Mouse (Mus musculus): ENCODE results near the gene Egfem1. TPM values are rescaled to one million over a fixed set of nuclear protein-coding genes. Genes with fewer than 3 reads are reported as not detected.

The Egfem1 gene
- polyA plus RNA-seq, 1 experiment: not detected

- TF ChIP-seq MAX (IDR thresholded peaks at IDR 0.05): no peak
- TF ChIP-seq MYOG (IDR thresholded peaks at IDR 0.05; ENCODE audit: control insufficient read depth, extremely low read depth, insufficient read length): no peak
- TF ChIP-seq CTCF (IDR thresholded peaks at IDR 0.05; ENCODE audit: control insufficient read depth, insufficient read depth, insufficient read length): no peak
- no peak for TF ChIP-seq FOSL1 (IDR thresholded peaks at IDR 0.05; ENCODE audit: insufficient read depth, low read length, poor library complexity, severe bottlenecking)
- TF ChIP-seq MYOD1 (IDR thresholded peaks at IDR 0.05; ENCODE audit: control insufficient read depth, insufficient read length, low read depth): no peak
- no peak for TF ChIP-seq USF1 (IDR thresholded peaks at IDR 0.05; ENCODE audit: low read depth)
- TF ChIP-seq CEBPB (IDR thresholded peaks at IDR 0.05; ENCODE audit: low read depth): no peak
- Histone ChIP-seq H3K79me2 (ENCODE audit: control insufficient read depth, insufficient read depth) (no peaks in the 10 kb centered on the region), H3K27me3 (ENCODE audit: control insufficient read depth, insufficient read depth, insufficient read length) (no peaks in the 10 kb centered on the region)
Measured at GRCm38 (mm10) chr3:29110321-29110720, 28.5 kb downstream of the Egfem1 start.

GRCm38 (mm10) chr3:29114517-29114916, 32.7 kb downstream of the Egfem1 start:
- Histone ChIP-seq H3K79me3 (ENCODE audit: low read depth) (no peaks in the 10 kb centered on the region), H3K27me3 (ENCODE audit: control insufficient read depth, insufficient read depth, insufficient read length) (no peaks in the 10 kb centered on the region), H3K79me2 (ENCODE audit: control insufficient read depth, insufficient read depth) (no peaks in the 10 kb centered on the region), H3K36me3 (ENCODE audit: control insufficient read depth, insufficient read depth) (no peaks in the 10 kb centered on the region), H3K4me3 (ENCODE audit: insufficient read depth, poor library complexity, severe bottlenecking) (no peak overlapping the region), H3ac (ENCODE audit: control insufficient read depth, insufficient read length, low read depth) (no peak overlapping the region)
- no peak for TF ChIP-seq CTCF (IDR thresholded peaks at IDR 0.05; ENCODE audit: control insufficient read depth, insufficient read depth, insufficient read length)
- no peak for TF ChIP-seq MYOG (IDR thresholded peaks at IDR 0.05; ENCODE audit: control insufficient read depth, extremely low read depth, insufficient read length)
- no peak for TF ChIP-seq MAX (IDR thresholded peaks at IDR 0.05)
- TF ChIP-seq USF1 (IDR thresholded peaks at IDR 0.05; ENCODE audit: low read depth): no peak
- no peak for TF ChIP-seq MYOD1 (IDR thresholded peaks at IDR 0.05; ENCODE audit: control insufficient read depth, insufficient read length, low read depth)
- no peak for TF ChIP-seq FOSL1 (IDR thresholded peaks at IDR 0.05; ENCODE audit: insufficient read depth, low read length, poor library complexity, severe bottlenecking)
- TF ChIP-seq CEBPB (IDR thresholded peaks at IDR 0.05; ENCODE audit: low read depth): no peak

More at GRCm38 (mm10) chr3:29110321-29110720, 28.5 kb downstream of the Egfem1 start:
- Histone ChIP-seq H3K36me3 (ENCODE audit: control insufficient read depth, insufficient read depth) (no peaks in the 10 kb centered on the region), H3K4me3 (ENCODE audit: insufficient read depth, poor library complexity, severe bottlenecking) (no peak overlapping the region), H3ac (ENCODE audit: control insufficient read depth, insufficient read length, low read depth) (no peak overlapping the region), H3K79me3 (ENCODE audit: low read depth) (no peaks in the 10 kb centered on the region)

GRCm38 (mm10) chr3:29117379-29117778, 35.6 kb downstream of the Egfem1 start:
- no peak overlapping the region for H3K4me3 ChIP-seq (ENCODE audit: insufficient read depth, poor library complexity, severe bottlenecking)
- H3K36me3 ChIP-seq (ENCODE audit: control insufficient read depth, insufficient read depth): no peaks in the 10 kb centered on the region
- no peaks in the 10 kb centered on the region for H3K27me3 ChIP-seq (ENCODE audit: control insufficient read depth, insufficient read depth, insufficient read length)
- no peaks in the 10 kb centered on the region for H3K79me3 ChIP-seq (ENCODE audit: low read depth)
- H3ac ChIP-seq (ENCODE audit: control insufficient read depth, insufficient read length, low read depth): no peak overlapping the region
- no peaks in the 10 kb centered on the region for H3K79me2 ChIP-seq (ENCODE audit: control insufficient read depth, insufficient read depth)
- TF ChIP-seq MYOG (IDR thresholded peaks at IDR 0.05; ENCODE audit: control insufficient read depth, extremely low read depth, insufficient read length) (no peak), MAX (IDR thresholded peaks at IDR 0.05) (no peak), USF1 (IDR thresholded peaks at IDR 0.05; ENCODE audit: low read depth) (no peak), CEBPB (IDR thresholded peaks at IDR 0.05; ENCODE audit: low read depth) (no peak), CTCF (IDR thresholded peaks at IDR 0.05; ENCODE audit: control insufficient read depth, insufficient read depth, insufficient read length) (no peak), FOSL1 (IDR thresholded peaks at IDR 0.05; ENCODE audit: insufficient read depth, low read length, poor library complexity, severe bottlenecking) (no peak), MYOD1 (IDR thresholded peaks at IDR 0.05; ENCODE audit: control insufficient read depth, insufficient read length, low read depth) (no peak)

- no peak for TF ChIP-seq MAX (IDR thresholded peaks at IDR 0.05)
- no peak for TF ChIP-seq MYOG (IDR thresholded peaks at IDR 0.05; ENCODE audit: control insufficient read depth, extremely low read depth, insufficient read length)
- TF ChIP-seq USF1 (IDR thresholded peaks at IDR 0.05; ENCODE audit: low read depth): no peak
- Histone ChIP-seq H3K79me3 (ENCODE audit: low read depth) (no peaks in the 10 kb centered on the region), H3K79me2 (ENCODE audit: control insufficient read depth, insufficient read depth) (no peaks in the 10 kb centered on the region), H3ac (ENCODE audit: control insufficient read depth, insufficient read length, low read depth) (no peak overlapping the region), H3K27me3 (ENCODE audit: control insufficient read depth, insufficient read depth, insufficient read length) (no peaks in the 10 kb centered on the region), H3K36me3 (ENCODE audit: control insufficient read depth, insufficient read depth) (no peaks in the 10 kb centered on the region), H3K4me3 (ENCODE audit: insufficient read depth, poor library complexity, severe bottlenecking) (no peak overlapping the region)
Measured at GRCm38 (mm10) chr3:29122556-29122955, 40.7 kb downstream of the Egfem1 start.

GRCm38 (mm10) chr3:29132054-29132931, 50.5 kb downstream of the Egfem1 start:
- no peaks in the 10 kb centered on the region for H3K36me3 ChIP-seq (ENCODE audit: control insufficient read depth, insufficient read depth)
- no peak overlapping the region for H3ac ChIP-seq (ENCODE audit: control insufficient read depth, insufficient read length, low read depth)
- H3K27me3 ChIP-seq (ENCODE audit: control insufficient read depth, insufficient read depth, insufficient read length): no peaks in the 10 kb centered on the region
- no peaks in the 10 kb centered on the region for H3K79me2 ChIP-seq (ENCODE audit: control insufficient read depth, insufficient read depth)
- H3K79me3 ChIP-seq (ENCODE audit: low read depth): no peaks in the 10 kb centered on the region
- no peak for TF ChIP-seq MYOG (IDR thresholded peaks at IDR 0.05; ENCODE audit: control insufficient read depth, extremely low read depth, insufficient read length)
- no peak for TF ChIP-seq CEBPB (IDR thresholded peaks at IDR 0.05; ENCODE audit: low read depth)
- no peak for TF ChIP-seq CTCF (IDR thresholded peaks at IDR 0.05; ENCODE audit: control insufficient read depth, insufficient read depth, insufficient read length)
- TF ChIP-seq USF1 (IDR thresholded peaks at IDR 0.05; ENCODE audit: low read depth): no peak
- no peak for TF ChIP-seq MAX (IDR thresholded peaks at IDR 0.05)
- no peak for TF ChIP-seq FOSL1 (IDR thresholded peaks at IDR 0.05; ENCODE audit: insufficient read depth, low read length, poor library complexity, severe bottlenecking)
- TF ChIP-seq MYOD1 (IDR thresholded peaks at IDR 0.05; ENCODE audit: control insufficient read depth, insufficient read length, low read depth): no peak
- H3K4me3 ChIP-seq (ENCODE audit: insufficient read depth, poor library complexity, severe bottlenecking): no peak overlapping the region
